Mouse (Mus musculus) cortical plate, adult 2 months (tissue): Measurements from ENCODE around the gene Gm42791. TPM values are rescaled to one million over a fixed set of nuclear protein-coding genes. Genes with fewer than 3 reads are reported as not detected.

Experiments used
- H3K27ac ChIP-seq: fragments of 200-500 bp; 2 replicates; pipeline ENCODE4 v1.5.1; 2012; ENCODE audit warnings: low read length, control low read depth, inconsistent platforms; ENCODE audit not compliant: insufficient read depth
- H3K4me1 ChIP-seq: fragments of 200-500 bp; 2 replicates; pipeline ENCODE4 v1.6.1; 2011; ENCODE audit warnings: low read length; ENCODE audit not compliant: control insufficient read depth, insufficient read depth
- H3K4me3 ChIP-seq: fragments of 200-500 bp; 2 replicates; pipeline ENCODE4 v1.5.1; 2011; ENCODE audit warnings: mild to moderate bottlenecking, low read length, control low read depth; ENCODE audit not compliant: insufficient read depth
- CTCF ChIP-seq: fragments of 200-500 bp; IDR thresholded peaks from 2 replicates; pipeline ENCODE4 v1.5.1; 2011; ENCODE audit warnings: mild to moderate bottlenecking, control low read depth, low read length; ENCODE audit not compliant: insufficient read depth; ENCODE audit errors: extremely low read depth
- POLR2A ChIP-seq: fragments of 200-500 bp; IDR thresholded peaks from 2 replicates; pipeline ENCODE4 v1.6.1; 2011; ENCODE audit warnings: mild to moderate bottlenecking, low read length, control low read depth; ENCODE audit not compliant: insufficient read depth; ENCODE audit errors: extremely low read depth
- polyA plus RNA-seq: library from polyadenylated mRNA; depleted of rRNA; stranded (reverse); fragments of >200 nt; gene quantifications from 2 replicates; pipeline ENCODE4 v1.2.3, GENCODE M21; 2012

Gene Gm42791
- polyA plus RNA-seq, 1 experiment, result not detected

DNA sequence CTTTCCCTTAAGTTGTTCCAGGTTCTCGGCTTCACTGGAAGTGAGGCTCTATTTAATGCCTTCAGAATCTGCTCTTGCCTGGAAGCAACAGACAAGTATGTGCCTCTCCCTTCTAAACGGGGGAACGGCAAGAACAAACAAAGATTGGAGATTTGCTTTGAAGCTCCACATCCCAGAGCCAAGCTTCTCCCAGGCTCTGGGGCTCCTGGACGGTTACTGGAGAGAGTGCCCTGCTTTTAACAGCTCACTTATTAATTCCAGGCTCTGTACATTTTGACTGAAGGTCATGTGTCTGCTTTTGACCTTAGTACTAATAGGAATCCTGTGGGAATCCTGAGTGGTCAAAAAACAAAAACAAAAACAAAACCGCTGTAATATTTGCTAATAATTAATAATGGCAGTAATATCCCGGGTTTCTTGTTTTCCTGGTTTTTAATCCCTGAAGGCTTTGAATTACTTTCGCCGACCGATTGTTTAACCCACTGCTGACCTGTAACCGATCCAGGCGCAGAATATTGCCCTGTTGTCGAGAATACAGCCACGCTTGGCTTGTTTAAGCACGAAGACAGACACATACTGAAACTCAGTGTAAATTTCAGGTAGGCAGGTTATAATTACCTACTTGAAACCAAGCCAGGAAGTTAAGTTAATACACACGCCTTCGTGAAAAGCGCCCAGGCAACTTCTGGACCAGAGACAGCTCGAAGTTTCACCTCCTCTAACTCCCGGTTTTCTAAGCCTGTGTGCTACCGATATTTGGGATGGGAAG, 7.3 kb upstream of the Gm42791 start:
- no peaks in the 10 kb centered on the region; the same call in 1 of the 2 replicates for H3K4me1 ChIP-seq
- H3K4me3 ChIP-seq, result no peak overlapping the region
- H3K27ac ChIP-seq, result no peak overlapping the region
- TF ChIP-seq POLR2A (no peak), CTCF (no peak)

DNA sequence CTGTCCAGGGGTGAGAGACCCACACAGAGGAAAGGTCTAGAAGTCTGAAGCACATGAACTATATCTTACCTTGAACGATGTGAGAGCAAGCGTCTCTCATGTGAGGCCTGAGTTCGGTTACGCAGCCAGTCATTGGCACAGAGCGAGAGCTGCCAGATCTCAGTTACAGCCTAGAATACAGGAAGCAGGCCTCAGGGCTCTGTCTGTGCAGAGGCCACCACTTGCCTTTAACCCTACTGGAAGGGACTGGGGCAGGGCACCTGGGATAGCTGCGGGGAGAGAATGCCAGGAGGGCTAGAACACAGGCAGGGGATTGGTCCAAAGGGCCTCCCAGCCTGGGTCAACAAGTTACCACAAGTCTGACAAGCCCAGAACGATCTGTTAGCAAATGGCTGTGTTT, 4.9 kb upstream of the Gm42791 start:
- no peak for TF ChIP-seq POLR2A
- no peak for TF ChIP-seq CTCF
- H3K4me3 ChIP-seq, result no peak overlapping the region
- 0 out of 2 replicates have a peak, but pooled peaks cover 2% of the 10 kb centered on the region for H3K4me1 ChIP-seq
- H3K27ac ChIP-seq, result no peak overlapping the region

DNA sequence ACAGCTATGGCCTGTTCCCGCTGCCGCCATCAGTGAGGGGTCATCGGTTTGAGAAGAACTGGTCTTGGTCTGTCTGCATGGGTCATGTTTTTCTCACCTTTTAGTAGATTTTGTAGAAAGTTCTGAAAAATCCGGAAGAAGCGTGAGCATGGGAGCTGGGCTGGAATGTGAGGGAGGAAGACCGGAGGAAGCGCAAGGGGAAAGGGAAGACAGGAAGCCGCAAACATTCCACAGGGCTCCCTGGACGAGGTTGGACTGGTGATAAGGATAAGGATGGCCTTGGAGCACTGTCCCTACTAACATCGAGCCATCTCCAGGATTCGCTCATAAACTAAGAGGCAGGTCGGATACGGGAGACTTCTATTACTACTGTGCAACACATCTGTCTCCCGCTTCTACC, 3.6 kb upstream of the Gm42791 start:
- H3K4me1 ChIP-seq, result peaks cover 2% of the 10 kb centered on the region; the same call in 1 of the 2 replicates
- H3K4me3 ChIP-seq, result no peak overlapping the region
- no peak overlapping the region for H3K27ac ChIP-seq
- TF ChIP-seq POLR2A, result no peak
- TF ChIP-seq CTCF, result no peak

DNA sequence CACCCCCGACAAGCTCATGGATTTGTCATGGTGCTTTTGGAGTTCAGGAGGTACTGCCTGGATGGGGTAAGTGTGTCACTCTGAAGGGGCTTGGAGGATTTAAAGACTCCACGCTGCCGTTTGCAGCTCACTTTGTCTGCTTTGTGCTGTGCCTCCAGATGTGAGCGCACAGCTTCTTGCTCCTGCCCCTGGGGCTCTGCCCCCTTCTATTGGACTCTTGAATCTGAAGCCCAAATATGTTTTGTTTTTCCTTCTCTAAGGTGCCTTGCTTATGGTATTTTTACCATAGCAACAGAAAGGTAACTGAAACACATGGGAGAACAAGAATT, 1.7 kb upstream of the Gm42791 start:
- Histone ChIP-seq H3K4me3 (no peak overlapping the region), H3K4me1 (peaks cover 2% of the 10 kb centered on the region; the same call in 1 of the 2 replicates), H3K27ac (no peak overlapping the region)
- TF ChIP-seq POLR2A (no peak), CTCF (no peak)

DNA sequence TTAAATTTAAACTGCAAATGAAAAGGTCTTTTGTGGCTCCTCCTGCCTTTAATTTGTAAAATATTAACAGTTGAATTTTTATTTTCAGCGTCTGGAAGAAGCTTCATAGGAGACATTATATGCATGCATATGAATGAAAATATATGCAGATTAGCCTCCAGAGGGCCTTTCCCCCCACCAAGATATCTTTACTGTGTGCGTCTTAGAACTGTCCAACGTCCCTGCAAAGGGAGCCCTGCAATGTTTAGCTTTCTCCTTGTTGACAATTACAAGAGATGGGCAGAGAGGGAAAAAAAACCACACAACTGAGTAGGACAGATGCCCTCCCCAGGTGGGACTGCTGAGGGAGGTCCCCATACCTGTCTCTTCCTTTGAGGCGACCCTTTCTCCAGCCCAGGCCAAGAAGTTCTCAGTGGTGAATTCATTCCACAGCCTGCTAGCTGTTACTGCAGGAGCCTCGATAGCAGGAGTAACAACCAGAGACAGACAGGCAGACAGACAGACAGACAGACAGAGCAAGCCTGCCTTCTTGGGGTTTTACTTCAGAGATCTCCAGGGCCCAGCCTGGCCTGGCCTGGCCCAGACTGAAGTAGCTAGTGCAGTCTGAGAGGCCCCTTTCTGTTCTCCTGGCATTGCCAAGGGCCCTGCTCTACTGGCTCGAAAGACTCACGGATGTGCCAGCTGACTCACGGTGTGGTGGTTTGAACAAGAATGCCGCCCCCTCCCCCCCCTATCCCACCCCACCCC, 1.2 kb upstream of the Gm42791 start:
- peaks cover 2% of the 10 kb centered on the region; the same call in 1 of the 2 replicates for H3K4me1 ChIP-seq
- 0 out of 2 replicates have a peak overlapping the region, but pooled peaks have one; percentile 10 for H3K27ac ChIP-seq
- no peak overlapping the region for H3K4me3 ChIP-seq
- TF ChIP-seq POLR2A (no peak), CTCF (no peak)

DNA sequence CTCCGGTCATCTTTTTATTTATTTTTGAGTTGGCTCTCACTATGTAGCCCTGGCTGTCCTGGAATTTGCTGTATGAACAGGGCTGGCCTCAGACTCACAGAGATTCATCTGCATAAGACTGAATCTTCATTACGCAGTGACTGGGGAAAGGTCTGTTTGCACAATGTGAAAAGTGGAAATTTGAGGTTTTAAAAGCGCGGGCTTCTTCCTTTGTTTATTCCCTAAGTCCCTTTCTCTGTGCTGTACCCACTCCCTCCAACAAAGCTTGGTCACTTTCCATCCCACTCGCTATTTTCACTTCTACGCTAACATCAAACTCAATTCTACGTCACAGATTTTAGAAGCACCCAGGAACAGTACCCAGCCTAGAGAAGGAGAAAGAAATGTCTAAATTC, 639 bp downstream of the Gm42791 start:
- H3K4me3 ChIP-seq, result peak overlapping the region; percentile 49
- peak overlapping the region; percentile 86 for H3K27ac ChIP-seq
- peaks cover 2% of the 10 kb centered on the region; the same call in 1 of the 2 replicates for H3K4me1 ChIP-seq
- no peak for TF ChIP-seq CTCF
- TF ChIP-seq POLR2A, result no peak

DNA sequence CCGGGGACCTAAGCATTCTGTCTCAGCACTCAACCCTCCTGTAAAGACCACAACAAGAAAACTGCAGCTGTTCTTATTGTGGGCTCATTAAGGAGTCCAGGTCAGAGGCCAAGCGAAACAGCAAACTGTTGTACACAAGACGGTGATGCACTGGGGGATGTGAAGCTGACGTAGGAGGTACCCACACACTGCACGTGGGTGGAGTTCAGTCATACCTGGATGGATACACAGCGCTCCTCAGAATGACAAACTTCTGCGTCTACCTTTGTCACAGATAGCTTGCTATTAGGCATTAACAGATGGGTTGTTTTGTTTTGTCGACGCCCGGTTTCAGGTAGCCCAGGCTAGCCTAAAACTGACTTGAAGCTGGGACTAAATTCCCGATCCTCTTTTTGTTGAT, 2.3 kb downstream of the Gm42791 start:
- H3K4me3 ChIP-seq, result no peak overlapping the region
- no peak overlapping the region for H3K27ac ChIP-seq
- TF ChIP-seq POLR2A (no peak), CTCF (no peak)
- H3K4me1 ChIP-seq, result peaks cover 2% of the 10 kb centered on the region; the same call in 1 of the 2 replicates

DNA sequence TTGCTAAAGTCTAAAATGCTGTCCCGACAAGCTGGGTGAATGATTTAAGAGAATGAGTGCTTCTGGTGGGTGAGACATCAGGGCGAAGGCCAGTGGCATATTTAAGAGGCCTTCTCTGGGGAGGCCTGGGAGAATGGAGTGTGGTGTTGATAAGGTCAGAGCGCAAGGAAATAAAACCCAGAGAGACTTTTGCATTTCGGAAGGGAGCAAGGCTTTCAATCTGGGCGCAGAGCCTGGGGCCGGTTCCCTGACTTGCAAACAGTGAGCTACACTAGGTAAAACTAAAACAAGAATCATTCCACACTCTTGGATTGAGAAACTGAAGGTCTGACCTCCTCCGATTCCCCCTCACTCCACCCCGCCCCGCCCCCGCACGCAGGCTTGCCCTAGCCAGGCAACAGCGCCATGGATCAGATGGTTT, 4.0 kb downstream of the Gm42791 start:
- H3K4me3 ChIP-seq, result no peak overlapping the region
- TF ChIP-seq CTCF (no peak), POLR2A (no peak)
- H3K27ac ChIP-seq, result no peak overlapping the region
- H3K4me1 ChIP-seq, result no peaks in the 10 kb centered on the region; the same call in 1 of the 2 replicates

DNA sequence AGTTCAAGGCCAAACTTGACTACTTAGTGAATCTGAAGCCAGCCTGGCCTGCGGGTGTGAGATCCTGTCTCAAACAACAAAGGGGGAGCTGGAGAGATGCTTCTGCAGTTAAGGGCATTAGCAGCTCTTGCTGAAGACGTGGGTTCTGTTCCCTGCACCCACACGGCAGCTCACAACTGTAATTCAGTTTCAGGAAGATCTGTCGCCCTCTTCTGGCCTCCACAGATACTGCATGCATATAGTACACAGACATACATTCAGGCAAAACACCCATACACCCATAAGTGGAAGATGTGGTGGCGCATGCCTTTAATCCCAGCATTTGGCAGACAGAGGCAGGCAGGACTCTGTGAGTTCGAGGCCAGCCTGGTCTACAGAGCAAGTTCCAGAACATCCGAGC, 5.5 kb downstream of the Gm42791 start:
- TF ChIP-seq POLR2A (no peak), CTCF (no peak)
- Histone ChIP-seq H3K27ac (no peak overlapping the region), H3K4me3 (no peak overlapping the region), H3K4me1 (no peaks in the 10 kb centered on the region; the same call in 1 of the 2 replicates)

DNA sequence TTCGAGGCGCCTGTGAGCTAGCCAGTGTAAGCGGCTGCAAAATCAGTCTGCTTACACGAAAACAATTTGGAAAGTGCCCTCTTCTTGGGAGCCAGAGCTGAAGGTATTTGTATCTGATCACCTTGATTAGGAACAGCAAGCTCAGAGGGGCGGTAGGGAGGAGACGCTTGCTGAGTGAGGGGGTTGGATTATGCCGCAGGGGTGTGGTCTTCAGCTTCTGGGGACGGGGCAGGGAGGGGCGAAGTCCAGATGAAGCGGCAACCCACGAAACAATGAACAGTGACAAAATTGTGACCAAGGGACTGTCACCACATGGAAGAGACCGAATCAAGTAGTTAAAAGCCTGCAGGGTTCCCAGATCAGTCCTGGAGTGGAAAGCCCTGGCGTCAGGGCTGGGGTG, 10.0 kb downstream of the Gm42791 start:
- H3K4me3 ChIP-seq, result no peak overlapping the region
- H3K27ac ChIP-seq, result no peak overlapping the region
- TF ChIP-seq POLR2A (no peak), CTCF (no peak)

More for the DNA sequence above, 10.0 kb downstream of the Gm42791 start:
- no peaks in the 10 kb centered on the region for H3K4me1 ChIP-seq
